18 mouse cellular contexts compared by ENCODE assay signal in the genomic region with DNA sequence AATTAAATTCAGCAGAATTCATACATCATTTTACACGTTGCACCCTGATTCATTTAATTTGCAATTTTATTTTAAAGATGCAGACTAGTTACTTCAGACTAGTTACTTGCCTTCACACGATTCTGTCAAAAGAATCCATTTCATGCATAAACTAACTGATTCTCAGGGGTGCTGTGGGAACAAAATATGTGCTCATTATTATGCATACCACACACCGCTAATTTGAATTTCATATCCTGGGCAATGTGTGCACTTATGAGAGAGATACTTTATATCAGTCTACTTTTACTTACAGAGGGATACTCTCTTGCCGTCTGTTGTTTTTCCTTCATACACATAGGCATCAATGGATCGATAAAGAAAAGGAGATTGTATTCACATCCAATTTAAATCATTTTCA.
DNase-seq lines count a peak whose midpoint lies in the region; ATAC-seq lines count a peak whose summit lies in the region.
"Had no signal": no experiment of that assay in that cellular context is flagged by ENCODE, and none has a peak within 500 bp of the region (broad histone marks: within the 10 kb centered on the region; RNA-seq: fewer than 3 reads in every experiment).

No protein-coding gene starts in this region.

- no peaks in the 10 kb centered on the region for H3K36me3 ChIP-seq in forebrain, embryonic 15.5 days
- no peaks in the 10 kb centered on the region for H3K36me3 ChIP-seq in forebrain, embryonic 10.5 days (replicated peaks)
- no peaks in the 10 kb centered on the region for H3K36me3 ChIP-seq in hindbrain, embryonic 15.5 days
- H3K36me3 ChIP-seq in hindbrain, embryonic 14.5 days (replicated peaks; ENCODE audit: control insufficient read depth, insufficient read depth) = no peaks in the 10 kb centered on the region
- H3K36me3 ChIP-seq in midbrain, embryonic 16.5 days (ENCODE audit: control insufficient read depth, insufficient read depth, low read length) = no peaks in the 10 kb centered on the region
- no peaks in the 10 kb centered on the region for H3K36me3 ChIP-seq in midbrain, embryonic 11.5 days (ENCODE audit: control insufficient read depth, insufficient read depth, low read length)
- H3K36me3 ChIP-seq: embryonic facial prominence, embryonic 10.5 days; heart, embryonic 15.5 days had no signal

- H3K9me3 ChIP-seq in forebrain, embryonic 15.5 days = no peaks in the 10 kb centered on the region
- H3K9me3 ChIP-seq in forebrain, embryonic 10.5 days = no peaks in the 10 kb centered on the region
- no peaks in the 10 kb centered on the region for H3K9me3 ChIP-seq in hindbrain, embryonic 15.5 days
- no peaks in the 10 kb centered on the region for H3K9me3 ChIP-seq in hindbrain, embryonic 14.5 days (ENCODE audit: control insufficient read depth, low read length)
- H3K9me3 ChIP-seq in midbrain, embryonic 16.5 days (replicated peaks; ENCODE audit: control insufficient read depth, low read length, poor library complexity, severe bottlenecking) = no peaks in the 10 kb centered on the region
- no peaks in the 10 kb centered on the region for H3K9me3 ChIP-seq in midbrain, embryonic 11.5 days (ENCODE audit: control insufficient read depth, low read length)
- H3K9me3 ChIP-seq: embryonic facial prominence, embryonic 10.5 days; heart, embryonic 15.5 days had no signal

- H3K27ac ChIP-seq in forebrain, embryonic 15.5 days (replicated peaks) = 0 out of 2 replicates have a peak overlapping the region, but pooled peaks have one; percentile 19
- H3K27ac ChIP-seq in forebrain, embryonic 10.5 days = no peak overlapping the region
- no peak overlapping the region for H3K27ac ChIP-seq in hindbrain, embryonic 15.5 days (replicated peaks)
- H3K27ac ChIP-seq in hindbrain, embryonic 14.5 days = no peak overlapping the region
- H3K27ac ChIP-seq in midbrain, embryonic 16.5 days (ENCODE audit: low read length) = no peak overlapping the region
- no peak overlapping the region for H3K27ac ChIP-seq in midbrain, embryonic 11.5 days (ENCODE audit: low read depth, low read length)
- H3K27ac ChIP-seq: embryonic facial prominence, embryonic 10.5 days; heart, adult 2 months; heart, embryonic 15.5 days had no signal

- 0 out of 2 replicates have a peak, but pooled peaks have one; percentile 60 for ATAC-seq in forebrain, embryonic 15.5 days (replicated peaks)
- 0 out of 2 replicates have a peak, but pooled peaks have one; percentile 8 for ATAC-seq in hindbrain, embryonic 15.5 days (ENCODE audit: low FRiP score, low read depth)
- no peak for ATAC-seq in hindbrain, embryonic 14.5 days (ENCODE audit: low FRiP score)
- peak; percentile 63; the same call in 1 of the 2 replicates for ATAC-seq in midbrain, embryonic 16.5 days
- no peak for ATAC-seq in midbrain, embryonic 11.5 days (ENCODE audit: low FRiP score)

- peaks cover 9% of the 10 kb centered on the region for H3K4me1 ChIP-seq in forebrain, embryonic 15.5 days
- H3K4me1 ChIP-seq in forebrain, embryonic 10.5 days = no peaks in the 10 kb centered on the region
- H3K4me1 ChIP-seq in hindbrain, embryonic 15.5 days (replicated peaks) = no peaks in the 10 kb centered on the region
- peaks cover 2% of the 10 kb centered on the region; the same call in 1 of the 2 replicates for H3K4me1 ChIP-seq in hindbrain, embryonic 14.5 days (replicated peaks; ENCODE audit: control insufficient read depth, insufficient read depth, low read length)
- no peaks in the 10 kb centered on the region for H3K4me1 ChIP-seq in midbrain, embryonic 16.5 days (ENCODE audit: control insufficient read depth, insufficient read depth, low read length)
- no peaks in the 10 kb centered on the region for H3K4me1 ChIP-seq in midbrain, embryonic 11.5 days (ENCODE audit: control insufficient read depth, insufficient read depth, low read length)
- H3K4me1 ChIP-seq: embryonic facial prominence, embryonic 10.5 days; heart, embryonic 15.5 days had no signal

- WGBS in forebrain, embryonic 15.5 days = 40% methylated on average over 5 of the region's 5 CpGs
- WGBS in forebrain, embryonic 10.5 days = 94% methylated on average over 5 of the region's 5 CpGs
- WGBS in hindbrain, embryonic 15.5 days = 38% methylated on average over 5 of the region's 5 CpGs
- WGBS in hindbrain, embryonic 14.5 days = 36% methylated on average over 5 of the region's 5 CpGs
- WGBS in midbrain, embryonic 16.5 days = 52% methylated on average over 5 of the region's 5 CpGs
- WGBS in midbrain, embryonic 11.5 days = 80% methylated on average over 5 of the region's 5 CpGs

- no peak overlapping the region for H3K4me3 ChIP-seq in forebrain, embryonic 15.5 days
- H3K4me3 ChIP-seq in forebrain, embryonic 10.5 days = no peak overlapping the region
- H3K4me3 ChIP-seq in hindbrain, embryonic 15.5 days = no peak overlapping the region
- H3K4me3 ChIP-seq in hindbrain, embryonic 14.5 days (replicated peaks; ENCODE audit: low read length) = no peak overlapping the region
- H3K4me3 ChIP-seq in midbrain, embryonic 16.5 days (ENCODE audit: low read depth, low read length) = no peak overlapping the region
- H3K4me3 ChIP-seq in midbrain, embryonic 11.5 days (ENCODE audit: low read depth, low read length) = no peak overlapping the region
- H3K4me3 ChIP-seq: embryonic facial prominence, embryonic 10.5 days; heart, adult 2 months; heart, embryonic 15.5 days had no signal

- H3K27me3 ChIP-seq in forebrain, embryonic 15.5 days = no peaks in the 10 kb centered on the region
- no peaks in the 10 kb centered on the region for H3K27me3 ChIP-seq in forebrain, embryonic 10.5 days (ENCODE audit: poor library complexity, severe bottlenecking)
- no peaks in the 10 kb centered on the region for H3K27me3 ChIP-seq in hindbrain, embryonic 15.5 days
- H3K27me3 ChIP-seq in hindbrain, embryonic 14.5 days (ENCODE audit: control insufficient read depth, insufficient read depth, low read length) = no peaks in the 10 kb centered on the region
- no peaks in the 10 kb centered on the region for H3K27me3 ChIP-seq in midbrain, embryonic 16.5 days (ENCODE audit: control insufficient read depth, insufficient read depth, low read depth, low read length)
- no peaks in the 10 kb centered on the region for H3K27me3 ChIP-seq in midbrain, embryonic 11.5 days (ENCODE audit: control insufficient read depth, insufficient read depth, low read length)
- H3K27me3 ChIP-seq: CH12.LX; heart, embryonic 15.5 days had no signal

- H3K9ac ChIP-seq in forebrain, embryonic 15.5 days (replicated peaks) = no peak overlapping the region
- H3K9ac ChIP-seq in hindbrain, embryonic 15.5 days = no peak overlapping the region
- no peak overlapping the region for H3K9ac ChIP-seq in hindbrain, embryonic 14.5 days
- H3K9ac ChIP-seq in midbrain, embryonic 16.5 days (ENCODE audit: low read depth, low read length) = no peak overlapping the region
- no peak overlapping the region for H3K9ac ChIP-seq in midbrain, embryonic 11.5 days (ENCODE audit: low read length)
- H3K9ac ChIP-seq: heart, embryonic 15.5 days had no signal

- H3K4me2 ChIP-seq in forebrain, embryonic 15.5 days (replicated peaks) = no peak overlapping the region
- no peak overlapping the region for H3K4me2 ChIP-seq in hindbrain, embryonic 15.5 days
- H3K4me2 ChIP-seq in hindbrain, embryonic 14.5 days (replicated peaks) = no peak overlapping the region
- H3K4me2 ChIP-seq in midbrain, embryonic 16.5 days (ENCODE audit: low read length) = no peak overlapping the region
- H3K4me2 ChIP-seq in midbrain, embryonic 11.5 days = no peak overlapping the region
- H3K4me2 ChIP-seq: heart, embryonic 11.5 days; heart, embryonic 15.5 days had no signal

- no peak for DNase-seq in forebrain, embryonic 10.5 days (ENCODE audit: extremely low spot score, low spot score)
- no peak for DNase-seq in hindbrain, embryonic 14.5 days (ENCODE audit: low spot score)
- DNase-seq in midbrain, embryonic 11.5 days (ENCODE audit: low spot score, missing footprints) = no peak
- DNase-seq: adrenal gland, adult 2 months; adrenal gland, postnatal 25 days; cerebellum, adult 2 months; cerebellum, postnatal 10 days; gastrocnemius, postnatal 14 days; heart, adult 2 months; heart, postnatal 14 days; kidney, adult 11 months had no signal

Comparison
In these comparisons a context has a peak if more than half of its experiments do, and no peak if none do; other contexts are left out.
1. ATAC-seq: peak in forebrain, embryonic 15.5 days (single experiment), hindbrain, embryonic 15.5 days (single experiment) and midbrain, embryonic 16.5 days (single experiment); none in hindbrain, embryonic 14.5 days (single experiment) and midbrain, embryonic 11.5 days (single experiment).